Mouse (Mus musculus) lung, embryonic 16.5 days (tissue): ENCODE measurements at regions not wholly inside any gene's neighbourhood (a gene's known extent, or its start where the extent isn't known, plus 50 kb on each side); places are given as distances from the start of the nearest gene placed in this dataset.

Experiments
- ATAC-seq: fragments of 200-750 bp; cut with Nextera tagmentation; 2 replicates; pipeline ENCODE4 v1.8.0; 2017; ENCODE audit warnings: low read depth, mild to moderate bottlenecking, moderate library complexity
- H3K27ac ChIP-seq: fragments of 300-500 bp; sonication (generic); 2 replicates; pipeline ENCODE4 v1.5.1; 2014; ENCODE audit warnings: mild to moderate bottlenecking, control low read depth, low read length
- H3K27me3 ChIP-seq: fragments of 300-500 bp; sonication (generic); 2 replicates; pipeline ENCODE4 v1.6.1; 2014; ENCODE audit warnings: low read depth, low read length, mixed read lengths; ENCODE audit not compliant: control insufficient read depth, insufficient read depth
- H3K36me3 ChIP-seq: fragments of 300-500 bp; sonication (generic); 2 replicates; pipeline ENCODE4 v1.6.1; 2014; ENCODE audit warnings: low read length; ENCODE audit not compliant: control insufficient read depth, insufficient read depth
- H3K4me1 ChIP-seq: fragments of 300-500 bp; sonication (generic); replicated peaks from 2 replicates; pipeline ENCODE4 v1.6.1; 2014; ENCODE audit warnings: low read length, mixed read lengths; ENCODE audit not compliant: control insufficient read depth, insufficient read depth
- H3K4me2 ChIP-seq: fragments of 300-500 bp; sonication (generic); 2 replicates; pipeline ENCODE4 v1.6.1; 2014; ENCODE audit warnings: low read depth, low read length, control low read depth
- H3K4me3 ChIP-seq: fragments of 300-500 bp; sonication (generic); 2 replicates; pipeline ENCODE4 v1.5.1; 2014; ENCODE audit warnings: mild to moderate bottlenecking, low read length, control low read depth
- H3K9ac ChIP-seq: fragments of 300-500 bp; sonication (generic); 2 replicates; pipeline ENCODE4 v1.6.1; 2014; ENCODE audit warnings: low read length, control low read depth
- H3K9me3 ChIP-seq: fragments of 300-500 bp; sonication (generic); 2 replicates; pipeline ENCODE4 v1.6.1; 2016; ENCODE audit warnings: low read length; ENCODE audit not compliant: control insufficient read depth
- WGBS: fragments of 180-500 bp; shearing (Covaris S2); extraction: QIAGEN DNeasy Blood & Tissue Kit; methylation state at CpG from one replicate; pipeline ENCODE4 v1.1.7; 2014; 5-methylcytosine and 5-hydroxymethylcytosine counted together

GRCm38 (mm10) chr10:57156912-57157311 is 329.3 kb upstream of the Hsf2 start:
- H3K27ac ChIP-seq, result peak overlapping the region; percentile 64
- peak; percentile 64 for ATAC-seq
- no peak overlapping the region for H3K4me2 ChIP-seq
- H3K4me3 ChIP-seq, result no peak overlapping the region
- no peaks in the 10 kb centered on the region for H3K27me3 ChIP-seq
- no peaks in the 10 kb centered on the region for H3K36me3 ChIP-seq
- WGBS, result 69% methylated on average over 9 of the region's 9 CpGs
- H3K4me1 ChIP-seq, result 0 out of 2 replicates have a peak, but pooled peaks cover 2% of the 10 kb centered on the region
- H3K9ac ChIP-seq, result no peak overlapping the region
- no peaks in the 10 kb centered on the region for H3K9me3 ChIP-seq

DNA sequence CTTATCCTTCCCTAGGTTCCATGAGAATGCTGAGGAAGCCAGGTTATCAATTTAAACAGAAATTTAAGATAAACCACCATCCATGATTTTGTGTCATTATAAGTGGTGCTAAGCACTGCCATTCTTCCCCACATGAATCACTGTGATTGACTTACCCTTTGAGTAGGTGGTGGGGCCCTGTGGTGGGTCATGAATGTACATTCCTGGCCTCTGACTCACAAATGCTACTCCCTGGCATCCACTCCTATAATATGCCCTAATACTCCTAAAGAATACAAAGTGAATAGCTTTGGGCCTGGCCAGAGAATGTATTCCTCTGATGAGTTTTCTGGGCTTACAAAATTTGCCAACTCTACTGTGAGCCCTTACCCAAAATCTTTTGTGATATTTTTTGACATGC is 325.6 kb upstream of the Hsf2 start:
- no peak overlapping the region for H3K4me3 ChIP-seq
- H3K36me3 ChIP-seq, result no peaks in the 10 kb centered on the region
- H3K4me2 ChIP-seq, result no peak overlapping the region
- 0 out of 2 replicates have a peak, but pooled peaks cover 2% of the 10 kb centered on the region for H3K4me1 ChIP-seq
- no peak overlapping the region for H3K9ac ChIP-seq
- no peak for ATAC-seq
- H3K27ac ChIP-seq, result no peak overlapping the region
- H3K27me3 ChIP-seq, result no peaks in the 10 kb centered on the region
- no peaks in the 10 kb centered on the region for H3K9me3 ChIP-seq

- H3K4me3 ChIP-seq, result no peak overlapping the region
- H3K9ac ChIP-seq, result no peak overlapping the region
- no peak overlapping the region for H3K27ac ChIP-seq
- H3K9me3 ChIP-seq, result no peaks in the 10 kb centered on the region
- H3K4me2 ChIP-seq, result no peak overlapping the region
- H3K4me1 ChIP-seq, result no peaks in the 10 kb centered on the region
- ATAC-seq, result no peak
- no peaks in the 10 kb centered on the region for H3K36me3 ChIP-seq
- whole genome bisulfite sequencing, result 23% methylated on average over 5 of the region's 5 CpGs
- no peaks in the 10 kb centered on the region for H3K27me3 ChIP-seq
Measured at GRCm38 (mm10) chr10:57163359-57163758, 322.8 kb upstream of the Hsf2 start.

DNA sequence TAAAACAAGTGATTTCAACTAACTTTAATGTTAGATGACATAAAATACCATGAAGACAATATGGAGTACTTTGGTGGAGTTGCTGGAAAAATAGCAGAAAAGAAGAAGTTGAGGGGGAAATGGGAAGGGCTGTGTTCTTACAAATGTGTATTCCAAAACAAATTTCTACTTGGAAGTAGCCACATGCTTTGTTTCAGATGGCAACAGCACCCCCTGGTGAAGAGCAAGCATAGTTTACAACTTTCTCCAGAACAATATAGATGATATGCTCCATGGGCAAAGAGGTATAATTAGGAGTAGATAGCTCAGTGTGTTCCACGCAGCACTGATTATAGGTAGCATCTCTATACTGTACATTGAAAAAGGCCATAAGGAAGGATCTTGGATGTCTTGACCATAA is 302.6 kb upstream of the Hsf2 start:
- 63% methylated on average over 1 of the region's 1 CpGs for WGBS
- no peak overlapping the region for H3K9ac ChIP-seq
- no peaks in the 10 kb centered on the region for H3K27me3 ChIP-seq
- ATAC-seq, result no peak
- no peak overlapping the region for H3K4me3 ChIP-seq
- H3K27ac ChIP-seq, result no peak overlapping the region
- H3K4me1 ChIP-seq, result no peaks in the 10 kb centered on the region
- H3K36me3 ChIP-seq, result no peaks in the 10 kb centered on the region
- no peaks in the 10 kb centered on the region for H3K9me3 ChIP-seq
- H3K4me2 ChIP-seq, result no peak overlapping the region

DNA sequence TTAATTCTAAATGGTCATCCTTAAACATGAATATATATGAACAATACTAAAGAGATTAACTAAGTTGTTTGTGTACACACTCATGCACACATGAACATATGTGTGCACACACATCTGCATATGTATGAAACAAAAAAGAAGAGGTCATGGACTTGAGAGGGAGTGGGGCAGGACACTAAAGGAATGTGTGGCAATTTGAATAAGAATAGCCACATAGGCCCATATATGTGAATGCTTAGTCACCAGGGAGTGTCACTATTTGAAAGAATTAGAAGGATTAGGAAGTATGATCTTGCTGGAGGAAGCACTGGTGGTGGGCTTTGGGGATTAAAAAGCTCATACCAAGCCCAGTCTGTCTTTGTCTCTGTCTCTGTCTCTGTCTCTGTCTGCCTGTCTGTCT is 275.5 kb upstream of the Hsf2 start:
- Histone ChIP-seq H3K27ac (no peak overlapping the region), H3K27me3 (no peaks in the 10 kb centered on the region), H3K36me3 (no peaks in the 10 kb centered on the region), H3K4me2 (no peak overlapping the region), H3K9me3 (no peaks in the 10 kb centered on the region), H3K4me3 (no peak overlapping the region), H3K4me1 (no peaks in the 10 kb centered on the region), H3K9ac (no peak overlapping the region)
- no peak for ATAC-seq

- no peak for ATAC-seq
- no peaks in the 10 kb centered on the region for H3K36me3 ChIP-seq
- H3K4me1 ChIP-seq, result no peaks in the 10 kb centered on the region
- H3K9ac ChIP-seq, result no peak overlapping the region
- H3K4me2 ChIP-seq, result no peak overlapping the region
- H3K27me3 ChIP-seq, result no peaks in the 10 kb centered on the region
- H3K4me3 ChIP-seq, result no peak overlapping the region
- H3K27ac ChIP-seq, result no peak overlapping the region
- 46% methylated on average over 3 of the region's 3 CpGs for whole genome bisulfite sequencing
- no peaks in the 10 kb centered on the region for H3K9me3 ChIP-seq
Measured at GRCm38 (mm10) chr10:57231117-57231516, 255.1 kb upstream of the Hsf2 start.

DNA sequence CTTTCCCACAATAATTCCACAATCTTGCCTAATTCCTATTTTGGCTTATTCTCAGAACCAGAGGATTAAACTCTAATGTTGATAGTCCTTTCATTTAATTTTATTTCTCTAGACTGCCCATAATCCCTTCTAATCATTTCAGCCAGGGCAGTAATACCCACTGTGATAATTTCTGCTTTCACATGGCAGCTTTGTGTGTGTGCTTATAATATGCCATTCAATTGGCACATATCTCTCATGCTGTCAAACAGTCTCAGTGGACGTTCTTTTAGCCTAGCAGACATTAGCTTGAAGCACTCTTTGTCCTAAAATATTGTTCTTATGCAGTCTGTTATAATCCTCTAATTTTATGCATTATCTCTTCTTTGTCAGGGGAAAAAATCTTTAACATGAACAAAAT is 205.0 kb upstream of the Hsf2 start:
- H3K9ac ChIP-seq, result no peak overlapping the region
- no peaks in the 10 kb centered on the region for H3K9me3 ChIP-seq
- no peak for ATAC-seq
- no peak overlapping the region for H3K27ac ChIP-seq
- no peak overlapping the region for H3K4me2 ChIP-seq
- WGBS, result 40% methylated on average over 1 of the region's 1 CpGs
- no peak overlapping the region for H3K4me3 ChIP-seq
- H3K4me1 ChIP-seq, result no peaks in the 10 kb centered on the region
- H3K36me3 ChIP-seq, result no peaks in the 10 kb centered on the region
- H3K27me3 ChIP-seq, result no peaks in the 10 kb centered on the region

GRCm38 (mm10) chr10:57282896-57283295 is 203.3 kb upstream of the Hsf2 start:
- ATAC-seq, result no peak
- Histone ChIP-seq H3K36me3 (no peaks in the 10 kb centered on the region), H3K9me3 (no peaks in the 10 kb centered on the region), H3K4me1 (no peaks in the 10 kb centered on the region), H3K27ac (no peak overlapping the region), H3K9ac (no peak overlapping the region), H3K4me3 (no peak overlapping the region), H3K4me2 (no peak overlapping the region), H3K27me3 (no peaks in the 10 kb centered on the region)
- WGBS, result 72% methylated on average over 5 of the region's 5 CpGs

- Histone ChIP-seq H3K27ac (no peak overlapping the region), H3K36me3 (no peaks in the 10 kb centered on the region), H3K4me1 (no peaks in the 10 kb centered on the region), H3K4me3 (no peak overlapping the region), H3K4me2 (no peak overlapping the region), H3K9ac (no peak overlapping the region), H3K9me3 (no peaks in the 10 kb centered on the region), H3K27me3 (no peaks in the 10 kb centered on the region)
- no peak for ATAC-seq
- 92% methylated on average over 10 of the region's 10 CpGs for WGBS
Measured at GRCm38 (mm10) chr10:57291596-57291995, 194.6 kb upstream of the Hsf2 start.

- Histone ChIP-seq H3K4me2 (no peak overlapping the region), H3K36me3 (no peaks in the 10 kb centered on the region), H3K4me1 (no peaks in the 10 kb centered on the region), H3K27ac (no peak overlapping the region), H3K9ac (no peak overlapping the region), H3K4me3 (no peak overlapping the region), H3K9me3 (no peaks in the 10 kb centered on the region), H3K27me3 (no peaks in the 10 kb centered on the region)
- ATAC-seq, result no peak
- WGBS, result 60% methylated on average over 3 of the region's 3 CpGs
Measured at GRCm38 (mm10) chr10:57313799-57314198, 172.4 kb upstream of the Hsf2 start.
